Mouse (Mus musculus): ENCODE data around the gene Hectd4. TPM values are rescaled to one million over a fixed set of nuclear protein-coding genes. Genes with fewer than 3 reads are reported as not detected.
"Not testable (repeated sequence)": the region's sequence is repeated elsewhere in the genome, so short reads cannot be mapped to it uniquely, and the experiment has no call there.

Gene Hectd4
- polyA plus RNA-seq, 1 experiment from 2014 or later = 2.7 TPM

DNA sequence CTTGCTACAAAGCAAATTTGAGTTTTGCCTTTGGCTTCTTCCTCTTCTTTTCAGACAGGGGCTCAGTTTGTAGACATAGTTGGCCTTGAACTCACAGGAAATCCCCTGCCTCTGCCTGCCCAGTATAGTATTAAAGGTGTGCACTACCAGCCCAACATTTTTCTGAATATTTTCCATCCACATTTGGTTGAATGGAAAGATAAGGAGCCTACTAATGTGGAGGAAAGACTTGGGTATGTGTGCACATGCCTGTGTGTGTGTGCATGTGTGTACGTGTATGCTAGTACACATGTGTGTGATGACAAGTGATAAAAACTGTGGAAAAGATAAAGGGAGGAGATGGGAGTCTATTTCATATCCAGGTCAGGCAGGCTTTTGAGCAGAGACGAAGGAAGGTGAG lies 5.8 kb downstream of the Hectd4 start:
- H3K9ac ChIP-seq (ENCODE audit: low read length) = no peak overlapping the region
- no peaks in the 10 kb centered on the region for H3K36me3 ChIP-seq (ENCODE audit: control insufficient read depth, insufficient read depth, low read length)
- ATAC-seq (ENCODE audit: low read depth) = no peak
- no peaks in the 10 kb centered on the region for H3K9me3 ChIP-seq (ENCODE audit: control insufficient read depth, low read length)
- no peak overlapping the region for H3K4me3 ChIP-seq (ENCODE audit: low read length)
- 87% methylated on average over 2 of the region's 2 CpGs for WGBS
- H3K27me3 ChIP-seq (ENCODE audit: control insufficient read depth, insufficient read depth, low read depth, low read length) = no peaks in the 10 kb centered on the region
- H3K4me1 ChIP-seq (replicated peaks; ENCODE audit: control insufficient read depth, insufficient read depth, low read length) = peaks cover 9% of the 10 kb centered on the region
- no peak overlapping the region for H3K4me2 ChIP-seq (ENCODE audit: low read depth, low read length)
- no peak overlapping the region for H3K27ac ChIP-seq (ENCODE audit: low read length)

DNA sequence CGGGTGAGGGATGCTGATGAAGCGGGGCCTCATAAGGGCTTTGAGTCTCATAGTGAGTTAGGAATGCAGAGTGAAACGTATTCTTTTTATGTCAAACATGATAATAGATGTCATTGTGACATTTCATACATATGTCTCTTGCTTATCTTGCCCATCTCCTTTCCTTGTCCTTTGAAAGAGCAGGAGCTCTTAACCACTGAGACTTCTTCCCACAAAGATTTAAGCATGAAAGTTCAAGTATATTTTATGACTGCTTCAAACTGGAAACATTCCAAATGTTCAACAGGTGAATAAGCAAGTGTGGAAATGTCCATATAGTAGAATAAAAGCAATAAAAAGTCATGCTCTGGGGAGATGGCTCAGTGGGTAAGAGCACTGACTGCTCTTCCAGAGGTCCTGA lies 6.4 kb downstream of the Hectd4 start:
- H3K9ac ChIP-seq (ENCODE audit: low read length) = no peak overlapping the region
- peaks cover 4% of the 10 kb centered on the region for H3K4me1 ChIP-seq (replicated peaks; ENCODE audit: control insufficient read depth, insufficient read depth, low read length)
- no peak overlapping the region for H3K4me3 ChIP-seq (ENCODE audit: low read length)
- no peaks in the 10 kb centered on the region for H3K36me3 ChIP-seq (ENCODE audit: control insufficient read depth, insufficient read depth, low read length)
- no peak overlapping the region for H3K27ac ChIP-seq (ENCODE audit: low read length)
- WGBS = 61% methylated on average over 3 of the region's 3 CpGs
- no peak overlapping the region for H3K4me2 ChIP-seq (ENCODE audit: low read depth, low read length)
- no peaks in the 10 kb centered on the region for H3K9me3 ChIP-seq (ENCODE audit: control insufficient read depth, low read length)
- ATAC-seq (ENCODE audit: low read depth) = no peak
- H3K27me3 ChIP-seq (ENCODE audit: control insufficient read depth, insufficient read depth, low read depth, low read length) = no peaks in the 10 kb centered on the region

DNA sequence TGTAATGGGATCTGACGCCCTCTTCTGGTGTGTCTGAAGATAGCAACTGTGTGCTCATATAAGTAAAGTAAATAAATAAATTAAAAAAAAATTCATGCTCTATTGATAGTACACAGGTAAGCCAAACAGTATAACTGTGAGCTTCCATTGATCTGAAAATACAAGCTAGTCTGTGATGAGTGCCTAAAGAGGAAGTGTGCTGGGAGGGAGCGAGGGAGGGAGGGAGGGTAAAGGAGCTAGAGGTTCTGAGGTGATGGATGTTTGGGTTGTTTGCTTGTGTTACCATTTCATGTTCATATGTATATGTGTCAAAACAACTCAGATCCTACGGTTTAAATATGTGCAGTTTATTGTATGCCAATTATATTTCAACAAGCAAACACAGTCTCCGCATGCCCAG lies 6.8 kb downstream of the Hectd4 start:
- no peaks in the 10 kb centered on the region for H3K36me3 ChIP-seq (ENCODE audit: control insufficient read depth, insufficient read depth, low read length)
- no peaks in the 10 kb centered on the region; the same call in 1 of the 2 replicates for H3K4me1 ChIP-seq (replicated peaks; ENCODE audit: control insufficient read depth, insufficient read depth, low read length)
- no peaks in the 10 kb centered on the region for H3K27me3 ChIP-seq (ENCODE audit: control insufficient read depth, insufficient read depth, low read depth, low read length)
- H3K4me3 ChIP-seq (ENCODE audit: low read length) = no peak overlapping the region
- no peak overlapping the region for H3K4me2 ChIP-seq (ENCODE audit: low read depth, low read length)
- no peaks in the 10 kb centered on the region for H3K9me3 ChIP-seq (ENCODE audit: control insufficient read depth, low read length)
- H3K9ac ChIP-seq (ENCODE audit: low read length) = no peak overlapping the region
- no peak overlapping the region for H3K27ac ChIP-seq (ENCODE audit: low read length)
- WGBS = 84% methylated on average over 4 of the region's 4 CpGs
- ATAC-seq (ENCODE audit: low read depth) = no peak

DNA sequence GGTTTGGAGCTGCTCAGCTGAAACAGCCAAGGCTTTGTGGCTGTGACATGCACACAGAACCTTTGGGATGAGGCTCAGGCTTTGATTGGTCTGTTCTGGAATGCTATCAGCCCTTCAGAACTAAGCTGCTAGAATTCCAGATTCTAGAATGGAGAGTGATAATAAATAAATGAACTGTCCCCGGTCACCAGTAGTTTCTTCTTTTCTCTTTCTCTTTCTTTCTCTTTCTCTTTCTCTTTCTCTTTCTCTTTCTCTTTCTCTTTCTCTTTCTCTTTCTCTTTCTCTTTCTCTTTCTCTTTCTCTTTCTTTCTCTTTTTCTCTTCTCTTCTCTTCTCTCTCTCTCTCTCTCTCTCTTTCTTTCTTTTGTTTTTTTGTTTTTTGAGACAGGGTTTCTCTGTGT lies 7.3 kb downstream of the Hectd4 start:
- not testable (repeated sequence) for H3K9ac ChIP-seq (ENCODE audit: low read length); H3K4me3 ChIP-seq (ENCODE audit: low read length); H3K27ac ChIP-seq (ENCODE audit: low read length); H3K4me2 ChIP-seq (ENCODE audit: low read depth, low read length); ATAC-seq (ENCODE audit: low read depth); H3K4me1 ChIP-seq (replicated peaks; ENCODE audit: control insufficient read depth, insufficient read depth, low read length); H3K27me3 ChIP-seq (ENCODE audit: control insufficient read depth, insufficient read depth, low read depth, low read length); H3K36me3 ChIP-seq (ENCODE audit: control insufficient read depth, insufficient read depth, low read length); H3K9me3 ChIP-seq (ENCODE audit: control insufficient read depth, low read length)
- 86% methylated on average over 1 of the region's 1 CpGs for WGBS

DNA sequence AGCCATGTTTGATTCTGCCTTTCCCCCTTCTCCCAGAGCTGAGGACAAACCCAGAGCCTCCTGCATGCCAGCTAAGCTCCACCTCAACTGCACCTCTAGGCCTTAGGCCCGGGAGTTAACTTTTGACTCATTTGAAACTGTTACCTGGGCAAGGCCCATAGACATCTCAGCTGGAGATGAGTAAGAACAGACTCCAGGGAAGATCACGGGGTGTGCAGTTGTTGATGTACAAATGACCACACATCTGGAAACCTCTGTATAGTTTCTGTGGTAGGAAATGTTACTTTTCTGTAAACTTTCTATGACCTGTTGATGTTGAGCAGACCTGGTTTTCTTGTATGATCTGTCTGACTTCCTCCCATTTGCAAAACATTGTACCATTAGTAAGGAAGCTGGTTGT lies 9.2 kb downstream of the Hectd4 start:
- Histone ChIP-seq H3K9me3 (ENCODE audit: control insufficient read depth, low read length) (no peaks in the 10 kb centered on the region), H3K4me2 (ENCODE audit: low read depth, low read length) (no peak overlapping the region), H3K9ac (ENCODE audit: low read length) (no peak overlapping the region), H3K4me1 (replicated peaks; ENCODE audit: control insufficient read depth, insufficient read depth, low read length) (no peaks in the 10 kb centered on the region), H3K27me3 (ENCODE audit: control insufficient read depth, insufficient read depth, low read depth, low read length) (no peaks in the 10 kb centered on the region), H3K4me3 (ENCODE audit: low read length) (no peak overlapping the region), H3K36me3 (ENCODE audit: control insufficient read depth, insufficient read depth, low read length) (no peaks in the 10 kb centered on the region), H3K27ac (ENCODE audit: low read length) (no peak overlapping the region)
- ATAC-seq (ENCODE audit: low read depth) = no peak
- 92% methylated on average over 2 of the region's 2 CpGs for whole genome bisulfite sequencing

DNA sequence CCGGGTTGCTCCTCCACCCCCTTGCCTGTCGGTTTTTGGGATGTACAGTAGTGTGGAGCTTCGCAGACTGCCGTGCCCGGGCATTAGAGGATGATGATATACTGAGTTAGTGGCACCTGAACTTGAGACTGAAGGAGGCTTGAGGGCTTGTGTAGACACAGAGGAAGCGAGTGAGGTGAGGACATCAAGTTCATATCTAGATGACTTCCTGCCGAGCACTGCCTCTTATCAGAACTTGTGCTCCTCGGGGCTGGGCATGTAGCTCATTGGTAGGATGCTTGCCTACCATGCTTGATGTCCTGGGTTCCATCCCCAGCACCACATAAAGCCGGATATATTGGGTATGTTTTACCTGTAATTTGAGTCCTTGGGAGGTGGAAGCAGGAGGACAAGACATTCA lies 10.8 kb downstream of the Hectd4 start:
- Histone ChIP-seq H3K9ac (ENCODE audit: low read length) (no peak overlapping the region), H3K9me3 (ENCODE audit: control insufficient read depth, low read length) (0 out of 2 replicates have a peak, but pooled peaks cover 3% of the 10 kb centered on the region), H3K27me3 (ENCODE audit: control insufficient read depth, insufficient read depth, low read depth, low read length) (no peaks in the 10 kb centered on the region), H3K4me1 (replicated peaks; ENCODE audit: control insufficient read depth, insufficient read depth, low read length) (no peaks in the 10 kb centered on the region), H3K4me2 (ENCODE audit: low read depth, low read length) (no peak overlapping the region), H3K27ac (ENCODE audit: low read length) (no peak overlapping the region), H3K36me3 (ENCODE audit: control insufficient read depth, insufficient read depth, low read length) (no peaks in the 10 kb centered on the region), H3K4me3 (ENCODE audit: low read length) (no peak overlapping the region)
- no peak for ATAC-seq (ENCODE audit: low read depth)
- 66% methylated on average over 9 of the region's 9 CpGs for WGBS

DNA sequence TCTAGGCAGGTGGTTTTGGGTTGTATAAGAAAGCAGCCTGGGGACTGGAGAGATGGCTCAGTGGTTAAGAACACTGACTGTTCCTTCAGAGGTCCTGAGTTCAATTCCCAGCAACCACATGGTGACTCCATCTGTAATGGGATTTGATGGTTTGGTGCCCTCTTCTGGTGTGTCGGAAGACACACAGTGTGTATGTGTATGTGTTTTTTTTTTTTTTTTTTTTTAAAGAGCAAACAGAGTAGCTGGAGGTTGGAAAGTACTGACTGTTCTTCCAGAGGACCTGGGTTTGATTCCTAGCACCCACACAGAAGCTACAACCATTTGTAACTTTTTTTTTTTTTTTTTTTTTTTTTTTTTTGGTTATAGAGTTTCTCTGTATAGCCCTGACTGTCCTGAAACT lies 12.8 kb downstream of the Hectd4 start:
- Histone ChIP-seq H3K36me3 (ENCODE audit: control insufficient read depth, insufficient read depth, low read length) (no peaks in the 10 kb centered on the region), H3K4me2 (ENCODE audit: low read depth, low read length) (no peak overlapping the region), H3K27me3 (ENCODE audit: control insufficient read depth, insufficient read depth, low read depth, low read length) (no peaks in the 10 kb centered on the region), H3K4me1 (replicated peaks; ENCODE audit: control insufficient read depth, insufficient read depth, low read length) (no peaks in the 10 kb centered on the region), H3K4me3 (ENCODE audit: low read length) (no peak overlapping the region), H3K27ac (ENCODE audit: low read length) (no peak overlapping the region), H3K9me3 (ENCODE audit: control insufficient read depth, low read length) (0 out of 2 replicates have a peak, but pooled peaks cover 3% of the 10 kb centered on the region), H3K9ac (ENCODE audit: low read length) (no peak overlapping the region)
- WGBS = 93% methylated on average over 1 of the region's 1 CpGs
- no peak for ATAC-seq (ENCODE audit: low read depth)

DNA sequence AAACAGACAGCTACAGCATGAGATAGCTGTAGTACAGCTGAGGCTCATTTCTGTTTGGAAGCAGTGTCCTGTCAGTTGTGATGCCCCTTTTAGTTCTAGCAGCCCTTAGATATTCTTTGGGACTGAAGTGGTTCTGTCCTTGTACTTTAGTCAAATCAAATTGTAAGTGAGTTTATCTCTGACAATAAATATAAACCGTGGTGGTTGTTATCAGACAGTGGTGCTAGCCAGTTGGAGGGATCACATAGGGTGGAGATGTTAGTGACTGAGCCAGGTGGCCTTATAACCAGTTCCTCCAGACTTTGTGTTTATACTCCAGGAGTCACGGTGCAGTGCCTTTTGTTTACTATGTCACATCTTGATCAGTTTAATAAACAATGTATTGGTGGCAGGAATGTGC lies 13.7 kb downstream of the Hectd4 start:
- WGBS = 38% methylated on average over 2 of the region's 2 CpGs
- Histone ChIP-seq H3K4me3 (ENCODE audit: low read length) (no peak overlapping the region), H3K27me3 (ENCODE audit: control insufficient read depth, insufficient read depth, low read depth, low read length) (no peaks in the 10 kb centered on the region), H3K9me3 (ENCODE audit: control insufficient read depth, low read length) (0 out of 2 replicates have a peak, but pooled peaks cover 3% of the 10 kb centered on the region), H3K27ac (ENCODE audit: low read length) (no peak overlapping the region), H3K4me2 (ENCODE audit: low read depth, low read length) (no peak overlapping the region), H3K36me3 (ENCODE audit: control insufficient read depth, insufficient read depth, low read length) (no peaks in the 10 kb centered on the region), H3K9ac (ENCODE audit: low read length) (no peak overlapping the region), H3K4me1 (replicated peaks; ENCODE audit: control insufficient read depth, insufficient read depth, low read length) (no peaks in the 10 kb centered on the region)
- ATAC-seq (ENCODE audit: low read depth) = no peak

GRCm38 (mm10) chr5:121236171-121236570 lies 16.2 kb downstream of the Hectd4 start:
- no peak for ATAC-seq (ENCODE audit: low read depth)
- H3K4me2 ChIP-seq (ENCODE audit: low read depth, low read length) = no peak overlapping the region
- no peaks in the 10 kb centered on the region for H3K36me3 ChIP-seq (ENCODE audit: control insufficient read depth, insufficient read depth, low read length)
- no peaks in the 10 kb centered on the region for H3K4me1 ChIP-seq (replicated peaks; ENCODE audit: control insufficient read depth, insufficient read depth, low read length)
- H3K9ac ChIP-seq (ENCODE audit: low read length) = no peak overlapping the region
- H3K9me3 ChIP-seq (ENCODE audit: control insufficient read depth, low read length) = 0 out of 2 replicates have a peak, but pooled peaks cover 3% of the 10 kb centered on the region
- H3K27me3 ChIP-seq (ENCODE audit: control insufficient read depth, insufficient read depth, low read depth, low read length) = no peaks in the 10 kb centered on the region
- H3K4me3 ChIP-seq (ENCODE audit: low read length) = no peak overlapping the region
- no peak overlapping the region for H3K27ac ChIP-seq (ENCODE audit: low read length)
- WGBS = 34% methylated on average over 5 of the region's 5 CpGs

GRCm38 (mm10) chr5:121238208-121238607 lies 18.2 kb downstream of the Hectd4 start:
- 67% methylated on average over 2 of the region's 2 CpGs for WGBS
- no peak overlapping the region for H3K27ac ChIP-seq (ENCODE audit: low read length)
- no peak overlapping the region for H3K4me3 ChIP-seq (ENCODE audit: low read length)
- no peak overlapping the region for H3K9ac ChIP-seq (ENCODE audit: low read length)
- 0 out of 2 replicates have a peak, but pooled peaks cover 3% of the 10 kb centered on the region for H3K9me3 ChIP-seq (ENCODE audit: control insufficient read depth, low read length)
- H3K36me3 ChIP-seq (ENCODE audit: control insufficient read depth, insufficient read depth, low read length) = no peaks in the 10 kb centered on the region
- H3K4me1 ChIP-seq (replicated peaks; ENCODE audit: control insufficient read depth, insufficient read depth, low read length) = no peaks in the 10 kb centered on the region
- no peak overlapping the region for H3K4me2 ChIP-seq (ENCODE audit: low read depth, low read length)
- ATAC-seq (ENCODE audit: low read depth) = no peak
- H3K27me3 ChIP-seq (ENCODE audit: control insufficient read depth, insufficient read depth, low read depth, low read length) = no peaks in the 10 kb centered on the region

Data from lung, embryonic 16.5 days (tissue).